Mouse (Mus musculus) ovary, postnatal 36 days (tissue): Measurements from ENCODE around the gene St3gal5.
A peak's percentile ranks its signal among the peaks of the same experiment; 100 is the strongest.

Experiments used
- DNase-seq: peaks from one replicate; pipeline ENCODE4 v3.0.0; 2022; ENCODE audit warnings: low spot score, mixed read lengths

Gene St3gal5

GRCm38 (mm10) chr6:72098021-72098655, 746 bp downstream of the St3gal5 start:
- DNase-seq = peak; percentile 38

GRCm38 (mm10) chr6:72098691-72099090, 1.3 kb downstream of the St3gal5 start:
- no peak for DNase-seq

DNA sequence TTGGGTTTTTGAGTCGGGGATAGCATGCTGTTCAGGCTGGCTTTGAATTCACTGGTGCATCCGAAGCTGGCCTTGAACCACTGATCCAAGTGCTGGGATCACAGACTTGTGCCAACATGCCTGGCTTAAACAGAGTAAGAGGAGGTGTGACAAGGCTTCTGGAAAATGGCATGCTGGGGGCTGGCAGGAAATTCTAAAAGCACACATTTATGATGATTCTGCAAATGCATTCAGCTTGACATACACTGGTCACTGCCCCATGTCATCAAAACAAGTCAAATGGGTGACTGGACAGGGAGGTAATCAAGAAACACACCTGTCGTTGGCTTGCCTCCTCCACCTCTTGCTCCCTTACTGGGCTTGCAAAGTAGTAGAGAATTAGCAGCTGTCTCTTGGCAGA, 1.9 kb downstream of the St3gal5 start:
- no peak for DNase-seq

- no peak for DNase-seq
Observed at GRCm38 (mm10) chr6:72100171-72100570, 2.8 kb downstream of the St3gal5 start.

DNA sequence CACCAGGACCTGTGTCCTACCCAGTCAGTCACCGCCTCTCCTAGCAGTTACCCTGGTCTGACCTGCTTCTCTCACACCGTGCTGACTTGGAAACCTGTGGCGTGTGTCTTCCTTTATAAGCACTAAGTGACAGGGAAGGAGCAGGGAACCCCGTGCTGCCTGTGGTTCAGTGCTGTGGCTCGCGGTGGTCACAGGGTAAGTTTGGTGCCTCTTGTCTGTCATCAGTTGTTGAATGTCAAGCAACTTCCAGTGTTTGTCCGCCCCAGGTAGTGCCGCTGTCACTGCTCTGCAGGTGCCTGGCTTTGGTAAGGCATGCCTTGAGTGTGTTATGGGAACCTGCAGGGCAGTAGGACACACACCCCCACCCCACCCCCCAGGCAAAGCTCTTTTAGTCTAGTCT, 3.5 kb downstream of the St3gal5 start:
- DNase-seq = no peak

GRCm38 (mm10) chr6:72101386-72101785, 4.0 kb downstream of the St3gal5 start:
- no peak for DNase-seq

DNA sequence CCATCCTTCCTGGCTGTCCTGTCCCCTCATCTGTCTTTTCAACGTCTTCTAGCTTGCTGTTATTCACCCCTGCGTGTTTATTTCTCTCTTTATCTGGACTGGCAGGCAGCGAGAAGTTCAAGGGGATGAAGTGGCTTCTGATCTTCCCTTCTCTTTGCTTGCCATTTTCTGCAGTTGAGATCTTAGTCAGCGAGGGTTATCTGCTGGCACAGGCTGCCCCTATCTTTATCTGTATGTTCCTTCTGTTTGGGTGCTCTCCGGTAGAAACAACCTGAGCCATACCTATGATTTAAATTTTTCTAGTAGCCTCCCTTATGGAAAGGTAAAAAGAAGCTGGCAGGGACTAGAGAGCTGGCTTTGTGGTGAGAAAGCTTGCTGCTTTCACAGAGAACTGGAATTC, 4.7 kb downstream of the St3gal5 start:
- DNase-seq = no peak

DNA sequence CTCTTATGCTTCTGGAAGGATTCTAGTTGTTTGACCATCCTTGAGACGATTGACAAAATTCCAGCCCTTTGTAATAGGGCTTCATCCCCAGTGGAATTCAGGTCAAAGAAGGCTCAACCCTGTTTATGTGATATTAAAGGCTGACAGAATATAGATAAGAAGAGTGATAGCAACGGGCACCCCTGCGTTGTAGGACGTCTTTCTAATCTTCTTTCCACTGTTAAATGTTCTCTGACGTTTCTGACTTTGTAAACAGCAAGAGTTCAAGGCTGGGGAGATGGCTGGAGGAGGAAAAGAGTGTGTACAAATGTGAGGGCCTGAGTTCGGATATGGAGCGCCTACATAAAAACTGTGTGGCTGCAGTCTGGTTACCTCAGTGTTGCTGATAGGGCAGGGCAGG, 7.1 kb downstream of the St3gal5 start:
- no peak for DNase-seq

DNA sequence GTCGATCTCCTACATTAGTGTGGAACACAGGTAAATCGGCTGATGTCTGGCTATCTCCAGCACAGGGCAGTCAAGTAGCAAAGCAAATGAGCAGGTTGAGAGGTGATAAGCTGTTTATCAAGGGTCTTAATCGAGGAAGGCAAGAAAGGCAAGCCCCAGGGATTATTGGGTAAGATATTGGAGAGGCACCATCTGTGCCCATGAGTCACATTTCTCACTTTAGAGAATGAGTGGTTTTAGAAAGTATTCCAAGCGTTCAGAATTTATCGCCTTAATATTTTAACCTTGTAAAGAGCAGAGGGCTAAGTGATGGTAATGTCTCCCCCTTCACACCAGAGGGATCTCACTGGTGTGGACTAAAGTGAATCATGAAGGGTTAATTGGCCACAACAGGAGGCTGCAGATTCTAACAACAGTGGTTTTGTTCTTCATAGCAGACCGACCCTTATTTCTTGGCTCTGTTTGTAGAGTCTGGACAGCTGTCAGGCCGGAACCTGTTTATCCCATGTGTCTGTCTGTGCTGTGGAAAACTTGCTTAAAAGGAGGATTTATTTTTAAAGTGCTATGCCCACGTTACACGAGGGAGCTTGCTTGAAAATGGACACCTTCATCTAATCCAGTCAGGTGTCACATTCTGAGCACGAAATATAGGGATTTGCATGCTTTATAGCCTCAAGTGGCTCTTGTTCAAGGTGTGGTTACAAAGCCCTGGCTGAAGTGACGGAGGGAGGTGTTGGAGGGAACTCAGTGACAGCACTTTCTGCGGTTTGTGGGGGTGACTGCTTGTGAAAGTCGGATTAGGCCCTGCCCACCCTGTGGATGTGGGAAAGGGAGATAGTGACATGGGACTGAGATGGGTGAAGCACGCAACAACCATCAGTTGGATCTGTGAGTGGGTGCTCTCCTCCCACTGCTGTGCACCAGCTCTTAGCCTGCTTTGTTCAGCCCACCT, 11.8 kb downstream of the St3gal5 start:
- DNase-seq = no peak

GRCm38 (mm10) chr6:72110577-72110976, 13.2 kb downstream of the St3gal5 start:
- no peak for DNase-seq

DNA sequence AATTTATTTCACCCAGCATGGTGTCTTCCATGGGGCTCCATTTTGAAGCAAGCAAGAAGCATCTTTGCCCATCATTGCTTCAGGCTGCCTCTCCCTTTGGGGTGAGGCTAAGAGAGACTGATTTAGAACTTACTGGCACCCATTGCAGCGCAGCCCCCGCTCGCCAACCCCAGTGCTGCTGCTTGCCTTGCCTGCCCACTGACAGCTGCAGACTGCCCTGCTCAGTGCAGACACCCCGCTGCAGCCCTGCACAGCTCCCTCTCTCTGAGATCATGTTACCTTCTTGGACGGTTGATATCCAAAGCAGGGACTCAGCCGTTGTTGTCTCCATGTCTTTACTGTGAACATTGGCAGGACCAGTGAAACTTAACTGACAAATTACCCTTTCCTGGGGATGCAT, 15.2 kb downstream of the St3gal5 start:
- no peak for DNase-seq

DNA sequence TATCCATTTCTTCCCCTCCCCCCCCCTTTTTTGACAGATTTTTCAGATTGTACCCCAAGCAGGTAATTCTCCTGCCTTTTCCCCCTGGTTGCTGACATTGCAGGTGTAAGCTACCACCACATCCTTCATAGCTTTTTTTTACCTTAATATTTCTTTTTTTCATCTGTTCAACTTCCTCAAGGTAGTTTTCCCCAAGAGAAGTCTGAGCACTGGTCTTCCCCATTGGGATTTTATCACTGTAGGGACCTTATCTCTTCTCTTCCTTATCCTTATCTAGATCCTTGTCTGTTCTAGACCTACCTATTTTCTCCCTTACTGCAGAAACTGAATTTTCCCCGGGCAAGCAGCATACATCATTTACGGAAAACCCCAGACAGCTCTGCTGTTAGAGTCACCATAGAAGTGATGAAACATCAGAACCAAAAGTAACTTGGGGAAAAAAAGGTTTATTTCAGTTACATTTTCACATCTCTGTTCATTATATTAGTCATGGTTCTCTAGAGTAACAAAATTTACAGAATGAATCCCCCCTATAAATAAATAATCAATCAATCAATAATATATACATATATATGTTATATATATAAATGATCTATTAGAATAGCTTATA, 15.8 kb downstream of the St3gal5 start:
- no peak for DNase-seq

- DNase-seq = no peak
Observed at GRCm38 (mm10) chr6:72114902-72115301, 17.5 kb downstream of the St3gal5 start.

DNA sequence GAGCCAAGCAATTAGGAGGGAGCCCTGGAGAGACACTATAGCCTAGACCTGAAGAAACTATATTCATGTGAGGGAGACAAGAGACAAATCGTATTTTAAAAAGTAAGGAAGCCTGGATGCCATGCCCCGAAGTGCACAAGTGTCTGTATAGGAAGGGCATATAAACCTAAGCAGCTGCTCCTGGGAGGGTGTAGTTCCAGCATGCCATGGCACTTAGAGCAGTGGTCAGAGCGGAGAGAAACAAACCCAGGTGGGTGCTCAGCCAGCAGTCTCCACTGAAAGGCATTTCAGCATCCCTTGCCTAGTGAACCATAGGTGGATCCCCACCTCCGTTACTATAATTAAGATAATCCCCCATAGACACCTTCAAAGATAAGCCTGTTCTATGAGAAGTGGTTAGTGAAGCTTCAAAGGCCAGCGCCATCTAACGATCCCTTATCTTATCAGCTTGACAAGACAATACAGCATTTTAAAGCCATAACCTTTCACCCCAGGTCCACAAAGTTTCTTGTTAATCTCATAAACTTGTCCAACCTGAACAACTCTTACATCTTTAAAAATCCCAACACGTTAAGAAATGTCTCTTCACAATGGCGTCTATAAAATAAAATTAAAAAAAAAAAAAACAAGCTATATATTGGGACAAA, 20.1 kb downstream of the St3gal5 start:
- no peak for DNase-seq

GRCm38 (mm10) chr6:72119870-72120269, 22.5 kb downstream of the St3gal5 start:
- no peak for DNase-seq

GRCm38 (mm10) chr6:72121301-72121700, 23.9 kb downstream of the St3gal5 start:
- DNase-seq = no peak

GRCm38 (mm10) chr6:72122515-72122914, 25.1 kb downstream of the St3gal5 start:
- DNase-seq = no peak

DNA sequence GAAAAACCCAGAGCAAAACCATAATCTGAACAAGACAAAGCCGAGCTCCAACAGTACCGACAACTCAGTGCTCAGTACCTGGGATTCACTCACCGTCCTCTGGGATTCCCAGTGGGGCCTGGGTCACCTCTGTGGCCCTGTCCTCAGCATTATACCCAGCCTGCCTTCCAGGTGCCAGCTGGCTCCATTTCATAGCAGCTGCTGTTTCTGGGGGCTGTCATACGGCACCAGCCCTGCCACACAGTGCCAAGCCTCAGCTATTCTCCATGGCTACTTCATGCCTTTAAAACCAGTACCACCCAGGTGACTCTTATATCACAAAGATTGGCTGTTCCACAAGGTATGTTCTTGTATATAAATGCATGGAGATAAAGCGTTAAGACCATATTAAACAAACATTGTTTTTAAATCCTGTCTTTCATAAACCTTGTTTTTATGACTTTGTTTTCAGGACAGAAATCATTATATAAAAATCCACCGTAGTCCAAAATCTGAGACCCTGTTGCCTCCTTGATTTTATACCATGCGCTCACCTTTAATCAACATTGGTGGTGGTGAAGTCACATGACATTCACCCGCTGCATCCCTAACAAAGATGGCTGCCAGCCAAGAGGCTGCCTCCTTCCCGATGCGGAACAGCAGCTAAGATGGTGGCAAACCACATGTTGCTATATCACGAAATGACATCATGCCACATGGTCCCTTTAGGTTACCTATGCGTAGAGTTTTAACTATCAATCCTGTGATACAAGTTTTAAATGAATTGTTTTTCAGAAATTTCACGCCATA, 27.1 kb downstream of the St3gal5 start:
- no peak for DNase-seq

DNA sequence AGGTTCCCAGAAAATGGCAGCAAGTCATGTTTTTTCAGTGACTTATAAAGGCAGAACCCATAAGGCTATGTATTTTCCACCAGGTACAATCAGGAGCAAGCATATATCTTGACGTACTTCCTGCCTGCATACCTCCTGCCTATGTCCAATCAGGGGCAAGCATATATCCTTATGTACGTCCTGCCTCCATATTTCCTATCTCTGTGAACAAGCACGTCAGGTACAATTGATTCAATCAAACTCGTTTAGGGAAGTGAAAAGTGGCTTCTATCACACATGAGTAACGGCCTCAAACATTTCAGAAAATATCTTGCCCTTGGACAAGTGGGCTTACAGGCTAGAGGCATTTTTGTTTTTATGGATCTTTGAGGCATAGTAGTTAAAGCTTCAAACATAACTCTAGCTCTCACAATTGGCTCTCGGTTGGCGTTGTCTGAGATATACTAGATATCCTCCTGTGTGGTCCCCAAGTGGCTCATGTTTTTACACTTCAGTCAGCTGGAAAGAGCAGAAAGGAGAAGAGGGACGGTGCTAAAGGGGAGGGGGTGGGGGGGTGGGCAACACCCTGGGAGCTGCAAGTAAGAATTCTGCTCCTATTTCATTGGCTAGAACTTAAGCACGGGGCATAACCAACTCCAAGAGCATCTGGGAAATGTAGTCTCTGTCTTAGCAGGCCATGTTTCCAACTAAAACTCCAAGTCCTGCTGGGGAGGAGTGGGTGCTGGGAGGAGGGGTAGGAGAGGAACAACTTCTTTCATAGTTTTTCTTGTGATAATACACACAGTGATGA, 28.9 kb downstream of the St3gal5 start:
- no peak for DNase-seq

GRCm38 (mm10) chr6:72130056-72130455, 32.7 kb downstream of the St3gal5 start:
- no peak for DNase-seq

DNA sequence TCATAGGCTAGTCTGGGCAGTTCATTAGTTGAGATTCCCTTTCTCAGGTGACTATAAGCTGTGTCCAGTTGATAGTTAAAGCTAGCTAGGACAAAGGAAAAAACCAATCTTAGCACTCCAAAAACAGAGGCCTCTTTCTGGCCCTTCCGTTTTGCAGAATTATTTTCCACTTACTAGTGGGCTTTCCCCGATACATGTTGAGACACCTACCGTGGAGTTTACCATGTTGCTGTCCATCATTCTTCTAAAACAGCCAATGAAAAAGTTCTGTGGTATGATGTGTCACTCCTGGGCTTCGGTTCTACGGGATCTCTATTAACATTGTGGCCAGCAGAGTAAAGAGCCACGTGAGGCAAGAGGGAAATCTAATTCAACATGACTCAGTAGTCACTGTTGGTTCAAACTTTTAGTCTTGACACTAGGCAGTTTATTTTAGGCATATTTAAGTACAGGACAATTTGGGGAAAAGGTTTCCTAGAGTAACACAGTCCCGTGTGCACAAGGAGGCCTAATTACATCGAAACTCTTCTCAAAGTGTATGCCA, 35.4 kb downstream of the St3gal5 start:
- no peak for DNase-seq
